Mouse (Mus musculus) CD4-positive, CD25-positive, alpha-beta regulatory T cell, adult 2 months (primary cell): Measurements from ENCODE around the gene Gas7.

Experiments used
- DNase-seq: peaks from one replicate; pipeline ENCODE4 v3.0.0-alpha.2; 2012; ENCODE audit warnings: low read depth, low spot score

Gas7 gene

DNA sequence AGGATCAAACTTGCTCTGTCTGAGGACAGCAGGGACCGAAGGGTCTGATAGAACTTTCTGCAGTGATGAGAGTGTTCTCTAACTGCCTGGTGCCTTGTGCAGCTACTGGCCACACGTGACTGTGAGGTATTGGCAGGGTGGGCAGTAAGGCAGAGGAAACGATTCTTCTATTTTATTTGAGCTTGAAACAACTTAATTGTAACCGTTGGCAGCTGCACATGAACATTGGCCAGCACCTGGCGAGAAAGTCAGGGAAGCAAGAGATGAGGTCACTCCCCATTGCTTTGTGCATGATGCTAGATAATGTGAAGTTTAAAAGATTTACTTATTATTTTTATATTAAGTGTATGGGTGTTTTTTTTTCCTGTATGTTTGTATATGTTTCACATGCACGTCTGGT is 77.9 kb downstream of the Gas7 start:
- no peak for DNase-seq

GRCm38 (mm10) chr11:67535703-67536102 is 80.5 kb downstream of the Gas7 start:
- DNase-seq, result no peak

- no peak for DNase-seq
Measured at GRCm38 (mm10) chr11:67536413-67536812, 81.2 kb downstream of the Gas7 start.

GRCm38 (mm10) chr11:67537353-67537752 is 82.1 kb downstream of the Gas7 start:
- DNase-seq, result no peak

- no peak for DNase-seq
Measured at GRCm38 (mm10) chr11:67538557-67538956, 83.3 kb downstream of the Gas7 start.

- no peak for DNase-seq
Measured at GRCm38 (mm10) chr11:67544656-67545432, 89.6 kb downstream of the Gas7 start.

GRCm38 (mm10) chr11:67546582-67546981 is 91.3 kb downstream of the Gas7 start:
- no peak for DNase-seq

GRCm38 (mm10) chr11:67549306-67549705 is 94.1 kb downstream of the Gas7 start:
- no peak for DNase-seq

GRCm38 (mm10) chr11:67549762-67550488 is 94.7 kb downstream of the Gas7 start:
- no peak for DNase-seq

DNA sequence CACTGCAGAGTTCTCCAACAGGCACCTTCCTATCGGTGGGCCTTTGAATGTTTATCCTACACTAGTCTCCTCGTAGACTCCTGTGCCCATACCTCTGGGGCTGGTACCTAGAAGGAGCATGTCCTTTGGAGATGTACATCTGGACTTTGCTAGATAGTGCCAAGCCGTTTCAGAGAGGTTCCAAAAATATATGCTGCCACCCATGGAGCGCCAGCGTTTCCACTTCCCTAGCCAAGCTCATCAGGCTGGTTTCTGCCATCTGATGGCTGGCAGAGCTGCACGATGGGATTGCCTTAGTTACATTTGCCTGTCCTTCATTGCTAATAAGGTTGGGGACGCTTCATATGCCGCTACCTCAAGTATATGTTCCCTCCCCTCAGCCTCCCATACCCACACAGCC is 97.2 kb downstream of the Gas7 start:
- DNase-seq, result no peak

- no peak for DNase-seq
Measured at GRCm38 (mm10) chr11:67554276-67554675, 99.0 kb downstream of the Gas7 start.

DNA sequence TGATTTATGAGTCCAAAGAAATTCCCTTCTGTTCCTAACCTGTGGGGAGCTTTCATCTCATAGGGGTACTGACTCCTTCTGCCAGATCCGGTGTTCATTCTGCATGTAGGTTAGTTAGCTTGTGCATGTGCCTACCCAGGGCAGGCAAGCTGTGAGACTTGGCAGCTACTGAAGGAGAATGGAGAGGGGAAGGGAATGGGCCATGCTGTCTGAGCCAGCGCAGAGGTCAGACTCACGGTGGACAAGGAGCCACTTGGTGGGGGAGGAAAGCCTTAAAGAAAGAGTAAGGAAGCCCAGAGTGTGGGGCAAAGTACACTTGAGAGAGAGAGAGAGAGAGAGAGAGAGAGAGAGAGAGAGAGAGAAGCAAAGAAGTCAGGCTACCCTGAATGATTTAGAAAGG is 101.1 kb downstream of the Gas7 start:
- no peak for DNase-seq

DNA sequence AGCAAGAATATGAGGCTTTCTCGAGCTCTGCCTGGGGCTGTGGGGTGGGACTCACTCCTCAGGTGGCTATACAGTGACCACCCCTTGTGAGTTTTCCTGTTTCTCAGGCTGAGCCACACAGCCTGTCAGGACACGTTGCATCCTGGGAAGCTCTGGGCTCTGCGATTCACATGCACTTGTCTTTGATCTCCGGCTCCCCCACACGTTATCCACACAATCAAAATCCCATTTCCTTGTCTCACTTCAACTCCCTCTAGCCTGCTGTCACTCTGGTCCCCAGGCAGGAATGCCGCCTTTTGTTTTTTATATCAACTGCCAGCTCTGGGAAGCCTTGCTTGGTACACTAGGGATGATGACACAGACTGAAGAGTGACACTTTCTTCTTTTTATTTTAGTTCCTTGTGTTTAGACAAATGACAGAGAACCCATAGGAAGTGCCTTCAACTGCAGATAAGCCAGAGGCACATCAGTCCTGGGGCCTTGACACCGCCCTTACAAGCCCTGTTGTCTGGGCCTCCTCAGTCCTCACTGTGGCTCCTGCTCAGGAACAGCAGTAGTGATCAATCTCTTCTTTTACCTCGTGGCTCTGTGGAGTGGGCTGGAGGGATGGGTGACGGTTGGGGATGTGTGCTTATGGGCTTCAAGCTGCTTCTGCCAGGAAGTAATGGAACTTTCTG is 103.7 kb downstream of the Gas7 start:
- DNase-seq, result no peak

GRCm38 (mm10) chr11:67559522-67559921 is 104.3 kb downstream of the Gas7 start:
- DNase-seq, result no peak

DNA sequence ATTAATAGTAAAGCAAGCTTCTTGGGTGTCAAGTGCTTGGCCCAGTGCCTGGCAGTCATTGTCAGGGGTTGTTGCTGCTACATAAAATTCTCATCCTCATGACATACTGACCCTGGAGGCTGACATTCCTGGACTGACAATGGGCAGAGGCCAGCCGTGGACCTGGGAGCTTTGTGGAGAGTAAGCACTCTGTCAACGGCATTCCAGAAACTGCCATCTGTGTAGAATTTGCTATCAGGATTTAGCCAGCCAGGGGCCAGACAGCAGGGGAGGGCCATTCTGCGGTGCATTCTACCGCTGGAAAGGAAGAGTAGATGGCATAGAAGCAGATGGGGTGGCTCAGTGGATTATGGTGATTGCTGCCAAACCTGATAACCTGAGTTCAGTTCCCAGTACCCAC is 106.4 kb downstream of the Gas7 start:
- no peak for DNase-seq

- peak; percentile 15 for DNase-seq
Measured at GRCm38 (mm10) chr11:67563141-67563540, 107.9 kb downstream of the Gas7 start.

- peak; percentile 45 for DNase-seq
Measured at GRCm38 (mm10) chr11:67564003-67564637, 108.9 kb downstream of the Gas7 start.

- DNase-seq, result no peak
Measured at GRCm38 (mm10) chr11:67565512-67565911, 110.3 kb downstream of the Gas7 start.

DNA sequence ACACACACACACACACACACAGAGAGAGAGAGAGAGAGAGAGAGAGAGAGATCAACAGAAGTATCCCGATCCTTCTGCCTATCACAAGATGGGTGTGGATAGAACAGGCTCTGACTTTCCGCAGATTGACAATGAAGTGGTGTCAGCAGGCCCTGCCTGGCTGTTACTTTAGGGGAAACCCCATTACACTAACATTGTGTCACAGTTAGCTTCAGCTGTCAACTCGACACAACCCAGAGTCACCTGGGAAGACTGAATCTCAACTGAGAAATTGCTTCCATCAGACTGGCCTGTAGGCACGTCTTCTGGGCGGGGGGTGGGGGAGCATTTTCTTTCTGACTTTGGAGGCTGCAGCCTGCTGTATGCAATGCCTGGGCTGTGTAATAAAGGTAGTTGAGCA is 111.5 kb downstream of the Gas7 start:
- DNase-seq, result no peak

GRCm38 (mm10) chr11:67567184-67567583 is 111.9 kb downstream of the Gas7 start:
- no peak for DNase-seq

DNA sequence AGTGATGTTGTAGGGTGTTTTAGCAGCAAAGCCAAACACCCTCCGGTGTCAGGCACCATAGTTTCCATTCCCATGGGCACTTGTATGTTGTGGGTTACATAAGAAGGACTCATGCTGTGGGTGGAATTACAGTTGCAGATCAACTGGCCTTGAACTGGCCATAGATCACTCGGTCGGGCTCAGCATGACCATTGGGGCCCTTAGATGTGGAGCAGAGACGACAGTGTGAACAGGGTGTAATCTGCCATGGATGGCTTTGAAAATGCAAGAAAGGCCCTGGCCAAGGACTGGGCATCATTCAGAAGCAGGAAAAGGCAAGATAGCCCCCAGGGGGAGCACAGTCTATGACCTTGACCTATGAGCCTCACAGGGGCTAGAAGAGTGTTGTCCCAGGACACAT is 112.8 kb downstream of the Gas7 start:
- no peak for DNase-seq

GRCm38 (mm10) chr11:67568815-67569214 is 113.6 kb downstream of the Gas7 start:
- DNase-seq, result no peak
